Mouse (Mus musculus) forebrain, embryonic 16.5 days (tissue): ENCODE measurements around the gene Dnlz. TPM values are rescaled to one million over a fixed set of nuclear protein-coding genes. Genes with fewer than 3 reads are reported as not detected.
A peak's percentile ranks its signal among the peaks of the same experiment; 100 is the strongest.

Experiments
- ATAC-seq: fragments of 200-750 bp; cut with Nextera tagmentation; 2 replicates; pipeline ENCODE4 v1.8.0; 2017; ENCODE audit warnings: mild to moderate bottlenecking, moderate library complexity
- H3K27ac ChIP-seq: fragments of 300-500 bp; sonication (generic); 2 replicates; pipeline ENCODE4 v1.5.1; 2014; ENCODE audit warnings: low read length, control low read depth
- H3K27me3 ChIP-seq: fragments of 300-500 bp; sonication (generic); replicated peaks from 2 replicates; pipeline ENCODE4 v1.6.1; 2014; ENCODE audit warnings: low read length; ENCODE audit not compliant: control insufficient read depth, insufficient read depth
- H3K36me3 ChIP-seq: fragments of 300-500 bp; sonication (generic); 2 replicates; pipeline ENCODE4 v1.6.1; 2014; ENCODE audit not compliant: control insufficient read depth, insufficient read depth
- H3K4me1 ChIP-seq: fragments of 300-500 bp; sonication (generic); replicated peaks from 2 replicates; pipeline ENCODE4 v1.6.1; 2014; ENCODE audit warnings: low read length; ENCODE audit not compliant: control insufficient read depth, insufficient read depth
- H3K4me2 ChIP-seq: fragments of 300-500 bp; sonication (generic); 2 replicates; pipeline ENCODE4 v1.6.1; 2014; ENCODE audit warnings: mild to moderate bottlenecking, low read length, control low read depth
- H3K4me3 ChIP-seq: fragments of 300-500 bp; sonication (generic); replicated peaks from 2 replicates; pipeline ENCODE4 v1.5.1; 2014; ENCODE audit warnings: mild to moderate bottlenecking, low read length, control low read depth
- H3K9ac ChIP-seq: fragments of 300-500 bp; sonication (generic); replicated peaks from 2 replicates; pipeline ENCODE4 v1.6.1; 2014; ENCODE audit warnings: low read depth, low read length, control low read depth
- H3K9me3 ChIP-seq: fragments of 300-500 bp; sonication (generic); 2 replicates; pipeline ENCODE4 v1.6.1; 2016; ENCODE audit warnings: low read length; ENCODE audit not compliant: control insufficient read depth
- WGBS: fragments of 180-500 bp; shearing (Covaris S2); extraction: QIAGEN DNeasy Blood & Tissue Kit; methylation state at CpG from one replicate; pipeline ENCODE4 v1.1.7; 2014; 5-methylcytosine and 5-hydroxymethylcytosine counted together
- polyA plus RNA-seq: library from polyadenylated mRNA; unstranded; fragments of >200 nt; fragmentation: Nextera tagmentation; extraction: Ambion mirVana; gene quantifications from 2 replicates; pipeline ENCODE4 v1.2.1, GENCODE M21; 2015

Gene Dnlz
- polyA plus RNA-seq, 1 experiment from 2014 or later = 32.5 TPM

GRCm38 (mm10) chr2:26327852-26328251, 24.1 kb downstream of the Dnlz start:
- Histone ChIP-seq H3K9me3 (no peaks in the 10 kb centered on the region), H3K4me2 (no peak overlapping the region), H3K4me1 (no peaks in the 10 kb centered on the region), H3K27me3 (no peaks in the 10 kb centered on the region), H3K9ac (no peak overlapping the region), H3K36me3 (peaks cover 63% of the 10 kb centered on the region), H3K4me3 (no peak overlapping the region), H3K27ac (no peak overlapping the region)
- 92% methylated on average over 4 of the region's 4 CpGs for WGBS
- ATAC-seq = no peak

- Histone ChIP-seq H3K4me2 (no peak overlapping the region), H3K4me3 (no peak overlapping the region), H3K27ac (no peak overlapping the region), H3K27me3 (no peaks in the 10 kb centered on the region), H3K9ac (no peak overlapping the region), H3K9me3 (no peaks in the 10 kb centered on the region), H3K36me3 (peaks cover 54% of the 10 kb centered on the region), H3K4me1 (peaks cover 4% of the 10 kb centered on the region; the same call in 1 of the 2 replicates)
- WGBS = 66% methylated on average over 15 of the region's 15 CpGs
- peak; percentile 67 for ATAC-seq
These were observed 26.3 kb downstream of the Dnlz start for GRCm38 (mm10) chr2:26325386-26326181.

GRCm38 (mm10) chr2:26324917-26325316, 27.0 kb downstream of the Dnlz start:
- 88% methylated on average over 2 of the region's 2 CpGs for WGBS
- no peak overlapping the region for H3K4me3 ChIP-seq
- peaks cover 9% of the 10 kb centered on the region for H3K4me1 ChIP-seq
- no peak overlapping the region for H3K9ac ChIP-seq
- no peaks in the 10 kb centered on the region for H3K27me3 ChIP-seq
- no peaks in the 10 kb centered on the region for H3K9me3 ChIP-seq
- H3K36me3 ChIP-seq = peaks cover 48% of the 10 kb centered on the region
- no peak for ATAC-seq
- no peak overlapping the region for H3K4me2 ChIP-seq
- H3K27ac ChIP-seq = no peak overlapping the region

- Histone ChIP-seq H3K4me1 (peaks cover 20% of the 10 kb centered on the region), H3K9me3 (no peaks in the 10 kb centered on the region), H3K4me3 (no peak overlapping the region), H3K9ac (no peak overlapping the region), H3K36me3 (peaks cover 42% of the 10 kb centered on the region), H3K27ac (no peak overlapping the region), H3K4me2 (no peak overlapping the region), H3K27me3 (no peaks in the 10 kb centered on the region)
- no peak for ATAC-seq
- 94% methylated on average over 13 of the region's 13 CpGs for WGBS
These were observed 28.2 kb downstream of the Dnlz start for GRCm38 (mm10) chr2:26323589-26324325.

- peaks cover 45% of the 10 kb centered on the region for H3K4me1 ChIP-seq
- no peak for ATAC-seq
- WGBS = 82% methylated on average over 14 of the region's 14 CpGs
These were observed 31.4 kb downstream of the Dnlz start for GRCm38 (mm10) chr2:26320245-26321185.

GRCm38 (mm10) chr2:26319519-26320244, 32.2 kb downstream of the Dnlz start:
- Histone ChIP-seq H3K27ac (no peak overlapping the region), H3K36me3 (peaks cover 16% of the 10 kb centered on the region), H3K9me3 (no peaks in the 10 kb centered on the region), H3K4me2 (no peak overlapping the region), H3K4me3 (no peak overlapping the region), H3K27me3 (no peaks in the 10 kb centered on the region), H3K9ac (no peak overlapping the region), H3K4me1 (peaks cover 50% of the 10 kb centered on the region)
- 90% methylated on average over 13 of the region's 13 CpGs for WGBS
- ATAC-seq = no peak

More at GRCm38 (mm10) chr2:26320245-26321185, 31.4 kb downstream of the Dnlz start:
- Histone ChIP-seq H3K4me2 (no peak overlapping the region), H3K27ac (no peak overlapping the region), H3K36me3 (peaks cover 21% of the 10 kb centered on the region), H3K4me3 (no peak overlapping the region), H3K27me3 (no peaks in the 10 kb centered on the region), H3K9ac (no peak overlapping the region), H3K9me3 (no peaks in the 10 kb centered on the region)

- peaks cover 53% of the 10 kb centered on the region for H3K4me1 ChIP-seq
These were observed 32.8 kb downstream of the Dnlz start for GRCm38 (mm10) chr2:26319109-26319508.

GRCm38 (mm10) chr2:26317991-26318672, 33.8 kb downstream of the Dnlz start:
- H3K36me3 ChIP-seq = peaks cover 3% of the 10 kb centered on the region; the same call in 1 of the 2 replicates
- H3K27me3 ChIP-seq = no peaks in the 10 kb centered on the region
- H3K4me3 ChIP-seq = no peak overlapping the region
- H3K9me3 ChIP-seq = no peaks in the 10 kb centered on the region
- no peak overlapping the region for H3K9ac ChIP-seq
- H3K27ac ChIP-seq = no peak overlapping the region
- H3K4me2 ChIP-seq = peak overlapping the region; percentile 98; the same call in 1 of the 2 replicates
- peaks cover 53% of the 10 kb centered on the region for H3K4me1 ChIP-seq
- WGBS = 79% methylated on average over 3 of the region's 3 CpGs
- no peak for ATAC-seq

More at GRCm38 (mm10) chr2:26319109-26319508, 32.8 kb downstream of the Dnlz start:
- H3K9ac ChIP-seq = no peak overlapping the region
- ATAC-seq = no peak
- no peak overlapping the region for H3K4me2 ChIP-seq
- H3K27ac ChIP-seq = no peak overlapping the region
- no peaks in the 10 kb centered on the region for H3K9me3 ChIP-seq
- 85% methylated on average over 9 of the region's 9 CpGs for WGBS
- H3K27me3 ChIP-seq = no peaks in the 10 kb centered on the region
- H3K36me3 ChIP-seq = peaks cover 11% of the 10 kb centered on the region
- H3K4me3 ChIP-seq = no peak overlapping the region
